Mouse (Mus musculus) stomach, embryonic 15.5 days (tissue): ENCODE measurements around the gene Dph6. TPM values are rescaled to one million over a fixed set of nuclear protein-coding genes. Genes with fewer than 3 reads are reported as not detected.

ENCODE experiments used
- ATAC-seq: fragments of 200-750 bp; cut with Nextera tagmentation; 2 replicates; pipeline ENCODE4 v1.8.0; 2017; ENCODE audit warnings: low read depth, moderate number of reproducible peaks, moderate TSS enrichment; ENCODE audit not compliant: insufficient read depth, low FRiP score
- H3K27ac ChIP-seq: fragments of 300-500 bp; sonication (generic); 2 replicates; pipeline ENCODE4 v1.5.1; 2015; ENCODE audit warnings: mild to moderate bottlenecking, inconsistent platforms
- H3K27me3 ChIP-seq: fragments of 300-500 bp; sonication (generic); replicated peaks from 2 replicates; pipeline ENCODE4 v1.6.1; 2015; ENCODE audit warnings: inconsistent platforms
- H3K36me3 ChIP-seq: fragments of 300-500 bp; sonication (generic); 2 replicates; pipeline ENCODE4 v1.6.1; 2015; ENCODE audit warnings: inconsistent platforms
- H3K4me1 ChIP-seq: fragments of 300-500 bp; sonication (generic); 2 replicates; pipeline ENCODE4 v1.6.1; 2015; ENCODE audit warnings: inconsistent platforms
- H3K4me2 ChIP-seq: fragments of 300-500 bp; sonication (generic); 2 replicates; pipeline ENCODE4 v1.6.1; 2015; ENCODE audit warnings: mild to moderate bottlenecking, inconsistent platforms
- H3K4me3 ChIP-seq: fragments of 300-500 bp; sonication (generic); replicated peaks from 2 replicates; pipeline ENCODE4 v1.5.1; 2015; ENCODE audit warnings: inconsistent platforms
- H3K9ac ChIP-seq: fragments of 300-500 bp; sonication (generic); 2 replicates; pipeline ENCODE4 v1.6.1; 2015; ENCODE audit warnings: inconsistent platforms
- H3K9me3 ChIP-seq: fragments of 300-500 bp; sonication (generic); 2 replicates; pipeline ENCODE4 v1.6.1; 2016; ENCODE audit warnings: inconsistent platforms
- WGBS: fragments of 180-500 bp; shearing (Covaris S2); methylation state at CpG from one replicate; pipeline ENCODE4 v1.1.7; 2015; 5-methylcytosine and 5-hydroxymethylcytosine counted together
- polyA plus RNA-seq: library from polyadenylated mRNA; unstranded; fragments of >200 nt; fragmentation: Nextera tagmentation; extraction: Ambion mirVana; gene quantifications from 2 replicates; pipeline ENCODE4 v1.2.1, GENCODE M21; 2015

Dph6 gene
- polyA plus RNA-seq, 1 experiment from 2014 or later, result 24.2 TPM

DNA sequence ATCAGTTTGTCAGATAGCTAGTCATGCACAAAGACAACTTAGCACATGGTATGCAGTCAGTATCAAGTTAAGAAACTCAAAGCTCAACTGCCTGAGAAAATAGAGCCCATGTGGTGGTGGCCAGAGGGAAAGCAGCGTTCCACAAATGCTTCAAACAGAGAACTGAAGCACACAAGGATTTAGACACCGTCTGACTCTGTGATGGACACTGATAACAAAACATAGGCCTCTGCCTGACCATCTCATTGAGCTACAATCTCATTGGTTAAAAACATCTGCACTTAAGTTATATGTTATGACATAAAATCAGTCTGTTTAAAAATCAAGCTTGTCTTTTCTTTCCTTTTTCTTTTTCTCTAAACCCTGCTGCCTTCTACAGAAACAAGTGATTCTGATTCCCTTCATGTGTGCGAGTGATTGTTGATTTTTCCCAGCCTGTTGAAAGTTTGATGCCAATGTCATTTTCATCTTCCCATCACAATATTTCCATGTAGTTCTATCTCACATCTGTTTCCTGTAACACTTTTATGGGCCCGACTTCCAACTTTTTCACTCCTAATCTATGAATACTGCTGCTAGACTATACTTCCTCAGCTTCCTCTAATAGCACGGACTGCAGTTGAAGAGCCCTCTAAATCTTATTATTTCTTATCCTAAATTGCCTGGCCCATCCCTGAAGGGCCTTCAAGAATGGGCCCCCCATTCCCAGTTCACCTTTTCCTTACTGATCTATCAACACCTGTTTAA is 123.6 kb downstream of the Dph6 start:
- Histone ChIP-seq H3K4me2 (no peak overlapping the region), H3K4me1 (no peaks in the 10 kb centered on the region), H3K9me3 (no peaks in the 10 kb centered on the region), H3K4me3 (no peak overlapping the region), H3K27me3 (no peaks in the 10 kb centered on the region), H3K36me3 (no peaks in the 10 kb centered on the region), H3K9ac (no peak overlapping the region), H3K27ac (no peak overlapping the region)
- no peak for ATAC-seq
- 57% methylated on average over 5 of the region's 5 CpGs for WGBS

- no peaks in the 10 kb centered on the region for H3K27me3 ChIP-seq
- no peak for ATAC-seq
- no peak overlapping the region for H3K9ac ChIP-seq
- no peaks in the 10 kb centered on the region for H3K4me1 ChIP-seq
- H3K4me2 ChIP-seq, result no peak overlapping the region
- 72% methylated on average over 5 of the region's 5 CpGs for whole genome bisulfite sequencing
- H3K4me3 ChIP-seq, result no peak overlapping the region
- no peaks in the 10 kb centered on the region for H3K9me3 ChIP-seq
- no peaks in the 10 kb centered on the region; the same call in 1 of the 2 replicates for H3K36me3 ChIP-seq
- no peak overlapping the region for H3K27ac ChIP-seq
Observed at GRCm38 (mm10) chr2:114520414-114520813, 134.3 kb downstream of the Dph6 start.

DNA sequence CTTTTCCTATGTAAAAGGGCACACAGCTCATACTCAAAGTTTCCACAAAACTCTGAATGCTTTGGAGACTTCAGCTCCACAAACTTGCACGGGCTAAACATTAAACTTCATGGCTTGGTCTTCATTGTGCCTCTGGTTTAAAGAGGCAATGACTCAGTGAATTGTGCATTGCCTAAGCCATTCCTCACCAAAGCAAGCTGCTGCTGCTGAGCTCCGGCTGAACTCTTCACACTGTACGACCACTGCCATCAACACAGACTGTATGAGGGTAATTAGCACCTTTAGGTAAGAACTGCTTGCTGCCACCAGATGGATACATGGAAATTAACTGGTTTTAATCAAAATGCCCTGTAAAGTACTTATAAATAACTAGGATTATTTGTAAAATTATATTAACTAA is 134.9 kb downstream of the Dph6 start:
- no peak for ATAC-seq
- Histone ChIP-seq H3K4me1 (no peaks in the 10 kb centered on the region), H3K9ac (no peak overlapping the region), H3K27ac (no peak overlapping the region), H3K27me3 (no peaks in the 10 kb centered on the region), H3K4me3 (no peak overlapping the region), H3K4me2 (no peak overlapping the region), H3K36me3 (no peaks in the 10 kb centered on the region; the same call in 1 of the 2 replicates), H3K9me3 (no peaks in the 10 kb centered on the region)
- 79% methylated on average over 3 of the region's 3 CpGs for WGBS

GRCm38 (mm10) chr2:114492398-114492797 is 162.4 kb downstream of the Dph6 start:
- no peak for ATAC-seq

GRCm38 (mm10) chr2:114491907-114492306 is 162.9 kb downstream of the Dph6 start:
- WGBS, result 36% methylated on average over 3 of the region's 3 CpGs
- Histone ChIP-seq H3K9ac (no peak overlapping the region), H3K4me1 (no peaks in the 10 kb centered on the region), H3K27me3 (no peaks in the 10 kb centered on the region), H3K27ac (no peak overlapping the region), H3K36me3 (no peaks in the 10 kb centered on the region), H3K4me3 (no peak overlapping the region), H3K9me3 (no peaks in the 10 kb centered on the region), H3K4me2 (no peak overlapping the region)
- no peak for ATAC-seq

More at GRCm38 (mm10) chr2:114492398-114492797, 162.4 kb downstream of the Dph6 start:
- Histone ChIP-seq H3K27me3 (no peaks in the 10 kb centered on the region), H3K36me3 (no peaks in the 10 kb centered on the region), H3K27ac (no peak overlapping the region), H3K4me3 (no peak overlapping the region), H3K4me1 (no peaks in the 10 kb centered on the region), H3K9ac (no peak overlapping the region), H3K9me3 (no peaks in the 10 kb centered on the region), H3K4me2 (no peak overlapping the region)
- WGBS, result 27% methylated on average over 3 of the region's 3 CpGs

- Histone ChIP-seq H3K4me1 (no peaks in the 10 kb centered on the region), H3K4me3 (no peak overlapping the region), H3K27ac (no peak overlapping the region), H3K27me3 (no peaks in the 10 kb centered on the region), H3K9me3 (no peaks in the 10 kb centered on the region), H3K4me2 (no peak overlapping the region), H3K9ac (no peak overlapping the region), H3K36me3 (no peaks in the 10 kb centered on the region)
- ATAC-seq, result no peak
Observed at GRCm38 (mm10) chr2:114486980-114487379, 167.8 kb downstream of the Dph6 start.
